Mouse (Mus musculus): ENCODE results near the gene Styxl1. TPM values are rescaled to one million over a fixed set of nuclear protein-coding genes. Genes with fewer than 3 reads are reported as not detected.

The Styxl1 gene
- polyA plus RNA-seq, 1 experiment, result 0.07 TPM

- no peaks in the 10 kb centered on the region for H3K36me3 ChIP-seq (ENCODE audit: control insufficient read depth, insufficient read depth)
- H3K4me3 ChIP-seq, result peak within 1 kb of the TSS; percentile 60
- TF ChIP-seq POLR2A (IDR thresholded peaks at IDR 0.05; ENCODE audit: insufficient read length, low read depth) (peak; percentile 83), TCF3 (IDR thresholded peaks at IDR 0.05; ENCODE audit: insufficient read length, low read depth) (no peak), REST (IDR thresholded peaks at IDR 0.05; ENCODE audit: insufficient read depth, insufficient read length) (no peak), POLR2AphosphoS2 (IDR thresholded peaks at IDR 0.05; ENCODE audit: insufficient read length, low read depth) (peak; percentile 74), MYOD1 (IDR thresholded peaks at IDR 0.05; ENCODE audit: control insufficient read depth in 1 of 3, insufficient read length in 2 of 3, low read depth in 2 of 3) (peak in 1 of 3 experiments; percentile 7), USF1 (IDR thresholded peaks at IDR 0.05; ENCODE audit: low read depth) (no peak)
- H3K27me3 ChIP-seq (ENCODE audit: control insufficient read depth, insufficient read depth, insufficient read length), result no peaks in the 10 kb centered on the region
- no peaks in the 10 kb centered on the region for H3K79me2 ChIP-seq (ENCODE audit: control insufficient read depth, insufficient read depth)
- H3K4me2 ChIP-seq (ENCODE audit: low read depth), result peak within 1 kb of the TSS; percentile 86
- peak within 1 kb of the TSS; percentile 55 for H3ac ChIP-seq (ENCODE audit: control insufficient read depth, insufficient read length)
These were observed 34.2 kb downstream of the Styxl1 start, which contains the start of gene Tmem120a for GRCm38 (mm10) chr5:135743741-135744609. Gene Tmem120a, minus strand, starts transcription at chr5:135744448.

DNA sequence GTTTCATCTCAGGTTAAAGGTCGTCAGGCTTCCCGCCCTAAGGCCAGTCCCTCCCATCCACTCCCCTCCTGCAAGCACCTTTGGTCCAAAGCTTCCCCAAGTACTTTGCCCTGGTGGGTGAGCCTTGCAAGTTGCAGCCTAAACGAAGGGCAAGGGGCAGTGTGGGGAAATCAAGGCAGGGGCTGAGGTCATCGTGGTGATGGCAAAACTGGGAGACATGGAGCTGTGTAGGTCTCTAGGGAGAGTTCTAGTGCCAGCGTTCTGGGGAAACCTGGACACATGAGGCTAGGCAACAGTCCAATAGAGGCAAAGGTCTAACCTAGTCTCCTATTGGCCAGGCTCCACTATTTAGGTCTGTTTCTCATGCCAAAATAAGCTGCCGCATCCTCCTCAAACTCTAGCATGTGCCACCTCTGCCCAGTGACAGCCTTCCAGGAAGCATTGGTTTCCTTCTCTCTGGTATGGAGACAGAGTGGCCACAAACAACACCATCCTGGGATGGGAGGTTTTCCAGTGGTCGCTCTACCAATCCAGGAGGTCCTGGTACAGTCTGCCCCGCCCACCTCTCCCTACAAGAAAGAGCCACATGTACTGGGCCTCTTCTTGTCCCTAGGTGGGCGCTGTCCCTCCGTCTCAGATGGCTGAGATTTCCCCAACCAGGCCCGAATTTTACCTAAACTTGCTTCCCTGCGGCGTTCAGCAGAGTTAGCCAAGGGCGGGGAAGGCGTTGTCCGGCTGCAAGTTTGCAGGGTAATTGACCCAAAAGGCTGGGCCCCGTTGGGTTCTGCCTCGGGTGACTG lies 35.0 kb downstream of the Styxl1 start:
- H3K4me3 ChIP-seq, result peak overlapping the region; percentile 60
- H3K27me3 ChIP-seq (ENCODE audit: control insufficient read depth, insufficient read depth, insufficient read length), result no peaks in the 10 kb centered on the region
- no peak for TF ChIP-seq POLR2AphosphoS2 (IDR thresholded peaks at IDR 0.05; ENCODE audit: insufficient read length, low read depth)
- TF ChIP-seq REST (IDR thresholded peaks at IDR 0.05; ENCODE audit: insufficient read depth, insufficient read length), result no peak
- TF ChIP-seq MAX (IDR thresholded peaks at IDR 0.05; ENCODE audit: low read depth), result no peak
- TF ChIP-seq MYOD1 (IDR thresholded peaks at IDR 0.05; ENCODE audit: control insufficient read depth in 1 of 3, insufficient read length in 2 of 3, low read depth in 2 of 3), result no peak
- TF ChIP-seq POLR2A (IDR thresholded peaks at IDR 0.05; ENCODE audit: insufficient read length, low read depth), result no peak
- TF ChIP-seq SRF (IDR thresholded peaks at IDR 0.05; ENCODE audit: control insufficient read depth, insufficient read length, low read depth), result no peak
- no peak for TF ChIP-seq TCF3 (IDR thresholded peaks at IDR 0.05; ENCODE audit: insufficient read length, low read depth)
- no peak for TF ChIP-seq MYOG (IDR thresholded peaks at IDR 0.05; ENCODE audit: control insufficient read depth in 1 of 3, insufficient read depth in 1 of 3, insufficient read length in 2 of 3, low read depth in 2 of 3)
- TF ChIP-seq USF1 (IDR thresholded peaks at IDR 0.05; ENCODE audit: low read depth), result no peak
- no peak for TF ChIP-seq E2F4 (IDR thresholded peaks at IDR 0.05; ENCODE audit: insufficient read depth)
- TF ChIP-seq TCF12 (IDR thresholded peaks at IDR 0.05; ENCODE audit: insufficient read depth, poor library complexity, severe bottlenecking), result no peak
- TF ChIP-seq CEBPB (IDR thresholded peaks at IDR 0.05; ENCODE audit: insufficient read depth, poor library complexity, severe bottlenecking), result no peak
- H3K79me2 ChIP-seq (ENCODE audit: control insufficient read depth, insufficient read depth), result no peaks in the 10 kb centered on the region
- peak overlapping the region; percentile 55 for H3ac ChIP-seq (ENCODE audit: control insufficient read depth, insufficient read length)
- peak overlapping the region; percentile 80 for H3K4me2 ChIP-seq (ENCODE audit: low read depth)
- no peaks in the 10 kb centered on the region for H3K36me3 ChIP-seq (ENCODE audit: control insufficient read depth, insufficient read depth)

- Histone ChIP-seq H3K4me2 (ENCODE audit: low read depth) (no peak overlapping the region), H3K36me3 (ENCODE audit: control insufficient read depth, insufficient read depth) (no peaks in the 10 kb centered on the region), H3K4me3 (no peak overlapping the region), H3K27me3 (ENCODE audit: control insufficient read depth, insufficient read depth, insufficient read length) (no peaks in the 10 kb centered on the region), H3ac (ENCODE audit: control insufficient read depth, insufficient read length) (no peak overlapping the region), H3K79me2 (ENCODE audit: control insufficient read depth, insufficient read depth) (no peaks in the 10 kb centered on the region)
- TF ChIP-seq REST (IDR thresholded peaks at IDR 0.05; ENCODE audit: insufficient read depth, insufficient read length) (peak; percentile 68), TCF3 (IDR thresholded peaks at IDR 0.05; ENCODE audit: insufficient read length, low read depth) (no peak)
These were observed 36.0 kb downstream of the Styxl1 start for GRCm38 (mm10) chr5:135742156-135742555.

DNA sequence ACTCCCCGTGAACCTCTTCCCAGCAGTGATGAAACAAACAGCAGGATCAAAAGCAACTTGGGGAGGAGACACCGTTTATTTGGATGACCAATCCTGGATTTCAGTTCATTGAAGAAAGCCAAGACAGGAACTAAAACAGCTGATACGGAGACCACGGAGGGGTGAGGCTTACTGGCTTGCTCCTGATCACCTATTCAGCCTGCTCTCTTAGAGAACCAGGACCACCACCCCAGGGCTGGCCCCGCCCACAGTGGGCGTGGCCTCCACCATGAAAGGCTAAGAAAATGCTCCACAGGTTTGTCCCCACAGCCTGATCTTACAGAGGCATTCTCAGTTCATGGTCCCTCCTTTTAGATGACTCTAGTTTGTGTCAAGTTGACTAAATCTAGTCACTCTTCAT lies 39.9 kb downstream of the Styxl1 start:
- Histone ChIP-seq H3ac (ENCODE audit: control insufficient read depth, insufficient read length) (no peak overlapping the region), H3K27me3 (ENCODE audit: control insufficient read depth, insufficient read depth, insufficient read length) (no peaks in the 10 kb centered on the region), H3K4me2 (ENCODE audit: low read depth) (no peak overlapping the region), H3K36me3 (ENCODE audit: control insufficient read depth, insufficient read depth) (peaks cover 6% of the 10 kb centered on the region), H3K79me2 (ENCODE audit: control insufficient read depth, insufficient read depth) (no peaks in the 10 kb centered on the region), H3K4me3 (no peak overlapping the region)
- no peak for TF ChIP-seq MYOG (IDR thresholded peaks at IDR 0.05; ENCODE audit: control insufficient read depth in 1 of 3, insufficient read depth in 1 of 3, insufficient read length in 2 of 3, low read depth in 2 of 3)
- no peak for TF ChIP-seq POLR2A (IDR thresholded peaks at IDR 0.05; ENCODE audit: insufficient read length, low read depth)
- TF ChIP-seq TCF3 (IDR thresholded peaks at IDR 0.05; ENCODE audit: insufficient read length, low read depth), result no peak
- no peak for TF ChIP-seq SRF (IDR thresholded peaks at IDR 0.05; ENCODE audit: control insufficient read depth, insufficient read length, low read depth)
- TF ChIP-seq POLR2AphosphoS2 (IDR thresholded peaks at IDR 0.05; ENCODE audit: insufficient read length, low read depth), result no peak
- TF ChIP-seq REST (IDR thresholded peaks at IDR 0.05; ENCODE audit: insufficient read depth, insufficient read length), result no peak
- TF ChIP-seq E2F4 (IDR thresholded peaks at IDR 0.05; ENCODE audit: insufficient read depth), result no peak
- TF ChIP-seq CEBPB (IDR thresholded peaks at IDR 0.05; ENCODE audit: insufficient read depth, poor library complexity, severe bottlenecking), result no peak
- no peak for TF ChIP-seq USF1 (IDR thresholded peaks at IDR 0.05; ENCODE audit: low read depth)
- TF ChIP-seq MYOD1 (IDR thresholded peaks at IDR 0.05; ENCODE audit: control insufficient read depth in 1 of 3, insufficient read length in 2 of 3, low read depth in 2 of 3), result no peak
- no peak for TF ChIP-seq TCF12 (IDR thresholded peaks at IDR 0.05; ENCODE audit: insufficient read depth, poor library complexity, severe bottlenecking)
- TF ChIP-seq MAX (IDR thresholded peaks at IDR 0.05; ENCODE audit: low read depth), result no peak

Data from myocyte (in vitro differentiated cells).